Mouse (Mus musculus) C2C12 (cell line): Measurements from ENCODE around the gene Mpg. TPM values are rescaled to one million over a fixed set of nuclear protein-coding genes. Genes with fewer than 3 reads are reported as not detected.

Experiments used
- H3K27me3 ChIP-seq: one replicate; pipeline ENCODE4 v1.6.1; 2011; ENCODE audit not compliant: control insufficient read depth, insufficient read depth, insufficient read length
- H3K36me3 ChIP-seq: one replicate; pipeline ENCODE4 v1.6.1; 2011; ENCODE audit not compliant: control insufficient read depth, insufficient read depth
- H3K4me3 ChIP-seq: one replicate; pipeline ENCODE4 v1.5.1; 2011; ENCODE audit warnings: mild to moderate bottlenecking, control low read depth; ENCODE audit not compliant: poor library complexity, insufficient read depth, severe bottlenecking
- H3K79me2 ChIP-seq: one replicate; pipeline ENCODE4 v1.6.1; 2011; ENCODE audit not compliant: control insufficient read depth, insufficient read depth
- H3K79me3 ChIP-seq: one replicate; pipeline ENCODE4 v1.6.1; 2011; ENCODE audit warnings: low read depth, control low read depth
- H3ac ChIP-seq: one replicate; pipeline ENCODE3; 2011; ENCODE audit warnings: low read depth; ENCODE audit not compliant: control insufficient read depth, insufficient read length
- CEBPB ChIP-seq: IDR thresholded peaks from one replicate; pipeline ENCODE4 v1.6.1; 2011; ENCODE audit warnings: low read depth, mild to moderate bottlenecking, control low read depth, moderate library complexity
- CTCF ChIP-seq: IDR thresholded peaks from one replicate; pipeline ENCODE4 v1.5.1; 2011; ENCODE audit not compliant: control insufficient read depth, insufficient read depth, insufficient read length
- FOSL1 ChIP-seq: IDR thresholded peaks from one replicate; pipeline ENCODE4 v1.8.0; 2011; ENCODE audit warnings: mild to moderate bottlenecking, low read length; ENCODE audit not compliant: poor library complexity, insufficient read depth, severe bottlenecking
- MAX ChIP-seq: IDR thresholded peaks from one replicate; pipeline ENCODE4 v1.6.1; 2011; ENCODE audit warnings: mild to moderate bottlenecking, control low read depth
- MYOD1 ChIP-seq: IDR thresholded peaks from one replicate; pipeline ENCODE4 v1.6.1; 2011; ENCODE audit warnings: low read depth; ENCODE audit not compliant: control insufficient read depth, insufficient read length
- MYOG ChIP-seq: IDR thresholded peaks from one replicate; pipeline ENCODE4 v1.6.1; 2011; ENCODE audit not compliant: control insufficient read depth, insufficient read length; ENCODE audit errors: extremely low read depth
- USF1 ChIP-seq: IDR thresholded peaks from one replicate; pipeline ENCODE4 v1.6.1; 2011; ENCODE audit warnings: low read depth, mild to moderate bottlenecking, control low read depth, moderate library complexity
- polyA plus RNA-seq: library from polyadenylated mRNA; unstranded; fragments of >200 nt; fragmentation: generic; extraction: Trizol; gene quantifications from one replicate; pipeline ENCODE4 v1.2.1, GENCODE M21; 2012; ENCODE audit warnings: missing spikeins

The Mpg gene
- polyA plus RNA-seq, 1 experiment: 19.9 TPM

DNA sequence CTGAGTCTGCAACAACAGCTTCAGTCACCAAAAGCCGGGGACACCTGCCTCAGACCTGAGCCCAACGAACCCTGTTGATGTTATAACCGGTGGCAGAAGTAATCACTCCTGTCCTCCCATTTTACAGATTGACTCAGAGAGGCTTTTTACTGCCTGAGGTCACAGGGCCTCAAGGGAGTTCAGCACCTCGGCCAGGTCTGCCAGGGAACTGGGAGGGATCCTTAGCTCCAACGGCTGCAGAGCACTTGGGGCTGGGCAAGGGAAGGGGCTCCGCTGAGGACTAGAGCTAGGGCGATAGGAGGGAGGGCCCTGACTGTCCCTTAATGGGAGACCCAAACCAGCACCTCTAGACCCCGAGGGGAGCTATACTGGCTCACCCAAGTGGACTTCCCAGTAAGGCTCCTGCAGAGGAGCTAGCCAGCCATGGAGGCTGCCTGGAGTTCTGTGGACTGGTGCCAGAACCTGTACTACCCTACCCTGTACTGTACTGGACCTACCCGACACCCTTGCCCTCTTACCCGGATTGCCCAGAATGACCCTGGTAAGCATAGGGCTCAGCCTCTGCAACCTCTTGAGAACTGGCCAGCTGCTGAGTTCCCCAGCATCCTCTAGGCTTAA is 5.6 kb upstream of the Mpg start:
- H3K79me3 ChIP-seq: peaks cover 51% of the 10 kb centered on the region
- peak overlapping the region; percentile 97 for H3K4me3 ChIP-seq
- TF ChIP-seq MYOG: no peak
- peaks cover 64% of the 10 kb centered on the region for H3K79me2 ChIP-seq
- no peaks in the 10 kb centered on the region for H3K27me3 ChIP-seq
- H3K36me3 ChIP-seq: peaks cover 27% of the 10 kb centered on the region
- H3ac ChIP-seq: peak overlapping the region; percentile 83

DNA sequence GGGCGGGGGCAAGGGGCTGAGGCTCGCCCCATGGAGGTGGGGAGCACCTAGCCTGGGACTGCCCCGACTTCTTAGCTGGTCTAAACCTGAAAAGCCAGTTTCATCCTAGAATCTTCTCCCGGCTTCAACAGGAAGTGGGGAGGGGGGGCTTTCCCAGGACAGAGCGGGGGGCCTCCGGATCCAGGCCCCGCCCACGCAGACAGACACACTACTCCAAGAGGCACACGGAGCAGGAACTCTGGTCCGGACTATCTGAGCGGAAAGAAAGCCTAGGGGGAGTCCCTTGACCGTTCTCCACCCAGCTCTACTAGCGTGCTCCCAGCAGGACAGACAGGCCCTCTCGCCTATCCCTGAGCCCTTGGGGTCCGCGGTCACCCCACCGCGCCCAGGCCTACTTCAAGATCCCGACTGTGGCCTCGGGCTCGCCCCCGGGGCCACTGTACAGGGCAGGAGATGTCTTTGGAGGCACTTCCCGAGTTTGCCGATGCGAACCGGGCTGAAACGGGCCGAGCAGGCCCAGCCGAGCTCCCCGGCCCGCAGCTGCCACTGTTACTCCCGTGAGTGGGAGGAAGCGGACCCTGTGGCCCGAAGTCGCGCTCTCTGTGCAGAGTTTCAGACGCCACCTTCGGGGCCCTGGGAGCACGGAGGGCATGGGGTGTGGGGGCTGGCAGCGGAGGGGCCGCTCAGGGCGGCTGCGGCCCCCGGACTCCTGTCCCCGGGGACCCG is 4.9 kb upstream of the Mpg start:
- Histone ChIP-seq H3K79me3 (peaks cover 44% of the 10 kb centered on the region), H3K79me2 (peaks cover 57% of the 10 kb centered on the region), H3K36me3 (peaks cover 21% of the 10 kb centered on the region), H3ac (peak overlapping the region; percentile 83), H3K27me3 (no peaks in the 10 kb centered on the region), H3K4me3 (peak overlapping the region; percentile 97)
- TF ChIP-seq USF1: no peak
- no peak for TF ChIP-seq FOSL1

DNA sequence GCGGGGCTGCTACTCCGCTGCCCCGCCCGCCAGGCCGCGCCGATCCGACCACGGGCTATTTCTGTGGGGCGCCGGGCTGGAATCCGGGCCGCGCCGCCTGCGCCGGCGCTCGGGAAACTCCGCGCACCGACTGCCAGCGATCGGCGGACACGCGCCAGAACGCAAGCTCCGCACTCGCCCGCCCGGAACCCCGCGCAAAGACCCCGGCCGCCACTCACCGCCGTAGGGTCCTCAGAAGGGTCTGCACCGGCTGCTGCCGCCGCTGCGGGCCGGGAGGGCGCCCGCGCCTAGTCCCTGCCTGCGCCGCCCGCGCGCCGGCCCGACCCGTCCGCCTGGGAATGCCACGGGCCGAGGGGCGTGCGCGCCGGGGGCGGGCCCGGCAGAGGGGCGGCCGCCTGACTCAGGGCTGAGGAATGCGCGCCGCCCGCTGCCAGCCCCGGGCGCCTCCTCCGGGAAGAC is 4.3 kb upstream of the Mpg start, which contains the start of gene Rhbdf1:
Gene Rhbdf1, minus strand, starts transcription at position 350 of the 459 bp plus-strand sequence.
- Histone ChIP-seq H3K27me3 (no peaks in the 10 kb centered on the region), H3K36me3 (peaks cover 17% of the 10 kb centered on the region), H3K4me3 (peak within 1 kb of the TSS; percentile 97), H3ac (peak within 1 kb of the TSS; percentile 83), H3K79me2 (peaks cover 57% of the 10 kb centered on the region), H3K79me3 (peaks cover 40% of the 10 kb centered on the region)
- no peak for TF ChIP-seq CEBPB
- no peak for TF ChIP-seq USF1
- no peak for TF ChIP-seq CTCF
- no peak for TF ChIP-seq MYOG
- TF ChIP-seq FOSL1: no peak
- TF ChIP-seq MAX: no peak
- TF ChIP-seq MYOD1: no peak

DNA sequence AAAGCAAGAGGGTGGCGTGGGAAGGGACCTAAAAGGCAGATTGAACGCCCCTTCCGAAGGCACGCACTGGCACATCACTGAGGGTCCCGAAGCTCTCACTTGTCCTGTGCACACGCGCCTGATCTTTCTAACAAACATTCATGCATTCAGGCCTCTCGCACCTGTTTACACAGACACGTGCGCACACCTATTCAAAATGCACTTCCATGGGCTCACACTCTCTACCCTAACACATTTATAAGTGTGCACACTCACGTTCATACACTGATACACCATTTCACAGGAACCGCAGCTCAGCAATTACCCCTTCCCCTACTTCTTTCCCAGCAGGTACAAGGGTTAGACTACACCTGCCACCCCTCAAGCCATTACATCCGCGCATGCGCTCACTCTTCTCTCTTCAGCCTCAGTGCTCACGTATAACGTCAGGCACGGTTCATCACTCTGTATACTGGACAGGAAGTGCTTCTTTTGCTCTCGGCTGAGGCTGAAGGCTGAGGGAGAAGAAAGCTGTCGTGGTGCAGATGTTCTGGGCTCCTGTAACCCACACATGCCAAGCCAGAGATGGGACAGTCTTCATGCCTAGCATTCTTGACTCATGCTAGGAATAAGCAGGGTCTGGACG is 3.6 kb upstream of the Mpg start:
- H3K36me3 ChIP-seq: peaks cover 12% of the 10 kb centered on the region

DNA sequence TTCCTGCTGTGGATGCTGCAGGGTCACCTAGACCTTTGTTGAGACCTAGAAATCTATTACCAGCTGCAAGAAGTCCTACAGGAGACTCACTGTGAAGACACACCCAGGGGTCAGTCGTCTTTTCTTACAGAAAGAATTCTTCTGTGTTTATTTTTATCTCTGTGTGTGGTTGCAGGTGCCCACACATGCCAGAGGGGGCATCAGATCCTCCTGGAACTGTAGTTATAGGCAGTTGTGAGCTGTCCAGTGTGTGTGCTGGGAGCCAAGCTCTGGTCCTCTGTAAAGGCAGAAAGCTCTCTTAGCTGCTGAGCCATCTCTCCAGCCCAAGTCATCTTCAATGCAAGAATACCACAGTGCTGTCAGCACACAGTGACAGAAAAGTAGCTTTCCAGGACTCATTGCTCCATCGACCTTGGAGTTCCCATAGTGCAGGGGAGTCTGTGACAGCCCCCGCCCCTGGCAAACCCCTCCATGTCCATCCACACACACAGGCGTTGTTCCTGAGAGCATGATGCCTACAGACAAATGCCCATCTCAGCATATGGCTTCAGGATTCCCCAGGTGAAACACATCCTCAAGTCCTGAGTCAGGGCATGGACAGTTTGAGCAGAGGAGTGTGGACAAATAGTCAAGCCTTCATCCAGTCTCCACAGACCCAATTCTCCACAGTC is 2.9 kb upstream of the Mpg start:
- TF ChIP-seq FOSL1 (no peak), MAX (no peak), CTCF (no peak), USF1 (no peak), CEBPB (no peak), MYOD1 (no peak), MYOG (no peak)
- Histone ChIP-seq H3ac (no peak overlapping the region), H3K27me3 (no peaks in the 10 kb centered on the region), H3K79me2 (peaks cover 49% of the 10 kb centered on the region), H3K4me3 (no peak overlapping the region), H3K79me3 (peaks cover 27% of the 10 kb centered on the region), H3K36me3 (peaks cover 5% of the 10 kb centered on the region)

More for the DNA sequence above, 3.6 kb upstream of the Mpg start:
- H3K4me3 ChIP-seq: peak overlapping the region; percentile 97
- H3K79me3 ChIP-seq: peaks cover 34% of the 10 kb centered on the region
- TF ChIP-seq MAX (no peak), MYOG (no peak), CEBPB (no peak), CTCF (no peak), FOSL1 (no peak), USF1 (no peak), MYOD1 (no peak)
- peaks cover 57% of the 10 kb centered on the region for H3K79me2 ChIP-seq
- no peak overlapping the region for H3ac ChIP-seq
- H3K27me3 ChIP-seq: no peaks in the 10 kb centered on the region
